Mouse (Mus musculus): ENCODE measurements around the gene Qpct. TPM values are rescaled to one million over a fixed set of nuclear protein-coding genes. Genes with fewer than 3 reads are reported as not detected.

The Qpct gene
- total RNA-seq (2021) (1 to 10 TPM; 6.4 to 8.2 TPM), polyA plus RNA-seq (2012; rRNA removed) (1.5 and 1.8 TPM in 2 replicates)
- long read RNA-seq, transcript Qpct-201 (7 exons, 2,059 nt): major isoform, 5 of 6 reads
- long read RNA-seq, partial matches to known transcripts: 0 of 6 reads
- long read RNA-seq, other reads (novel, unspliced or antisense): 0 of 6 reads

GRCm38 (mm10) chr17:79051606-79052005 lies at the start of gene Qpct:
Gene Qpct (plus strand): TSS chr17:79051906.
- DNase-seq: no peak

GRCm38 (mm10) chr17:79013625-79014024 lies 38.1 kb upstream of the Qpct start:
- no peak for DNase-seq

GRCm38 (mm10) chr17:79014911-79015685 lies 36.6 kb upstream of the Qpct start:
- no peak for DNase-seq

GRCm38 (mm10) chr17:79015831-79016230 lies 35.9 kb upstream of the Qpct start:
- DNase-seq: no peak

- no peak for DNase-seq
Observed at GRCm38 (mm10) chr17:79018422-79018821, 33.3 kb upstream of the Qpct start.

- DNase-seq: peak; percentile 40
Observed at GRCm38 (mm10) chr17:79019726-79020207, 31.9 kb upstream of the Qpct start.

- DNase-seq: peak; percentile 80
Observed at GRCm38 (mm10) chr17:79020208-79020983, 31.3 kb upstream of the Qpct start, which contains the start of gene Prkd3. Gene Prkd3 (minus strand): TSS chr17:79020816.

GRCm38 (mm10) chr17:79020984-79021335 lies 30.7 kb upstream of the Qpct start:
- no peak for DNase-seq

GRCm38 (mm10) chr17:79022746-79023145 lies 29.0 kb upstream of the Qpct start:
- DNase-seq: no peak

GRCm38 (mm10) chr17:79024544-79024943 lies 27.2 kb upstream of the Qpct start:
- no peak for DNase-seq

GRCm38 (mm10) chr17:79029226-79029625 lies 22.5 kb upstream of the Qpct start:
- DNase-seq: no peak

GRCm38 (mm10) chr17:79031569-79031968 lies 20.1 kb upstream of the Qpct start:
- no peak for DNase-seq

GRCm38 (mm10) chr17:79032782-79033181 lies 18.9 kb upstream of the Qpct start:
- DNase-seq: no peak

- DNase-seq: no peak
Observed at GRCm38 (mm10) chr17:79039660-79040059, 12.0 kb upstream of the Qpct start.

- DNase-seq: no peak
Observed at GRCm38 (mm10) chr17:79043705-79044104, 8.0 kb upstream of the Qpct start.

GRCm38 (mm10) chr17:79052088-79052812 lies 544 bp downstream of the Qpct start:
- peak; percentile 84 for DNase-seq

- no peak for DNase-seq
Observed at GRCm38 (mm10) chr17:79058271-79058670, 6.6 kb downstream of the Qpct start.

- DNase-seq: no peak
Observed at GRCm38 (mm10) chr17:79060221-79060620, 8.5 kb downstream of the Qpct start.

GRCm38 (mm10) chr17:79064250-79064649 lies 12.5 kb downstream of the Qpct start:
- peak; percentile 21 for DNase-seq

- DNase-seq: no peak
Observed at GRCm38 (mm10) chr17:79068581-79068980, 16.9 kb downstream of the Qpct start.

GRCm38 (mm10) chr17:79069019-79069418 lies 17.3 kb downstream of the Qpct start:
- DNase-seq: no peak
